Comparison of ENCODE assay signal across 9 mouse cellular contexts in genomic region chr16:70353058-70353457, GRCm38 (mm10). TPM values are rescaled to one million over a fixed set of nuclear protein-coding genes. Genes with fewer than 3 reads are reported as not detected.
DNase-seq lines count a peak whose midpoint lies in the region; ATAC-seq and TF ChIP-seq lines count a peak whose summit lies in the region.
"Had no signal": no experiment of that assay in that cellular context is flagged by ENCODE, and none has a peak within 500 bp of the region (broad histone marks: within the 10 kb centered on the region; RNA-seq: fewer than 3 reads in every experiment).

No protein-coding gene starts in this region.

- no peak overlapping the region for H3K27ac ChIP-seq in midbrain, postnatal 0 days (ENCODE audit: low read depth, low read length)
- H3K27ac ChIP-seq in midbrain, embryonic 16.5 days (ENCODE audit: low read length), result no peak overlapping the region
- no peak overlapping the region for H3K27ac ChIP-seq in hindbrain, postnatal 0 days
- H3K27ac ChIP-seq: macrophage had no signal

- no peak overlapping the region for H3K4me3 ChIP-seq in midbrain, postnatal 0 days (ENCODE audit: low read depth, low read length)
- H3K4me3 ChIP-seq in midbrain, embryonic 16.5 days (ENCODE audit: low read depth, low read length), result no peak overlapping the region
- H3K4me3 ChIP-seq in hindbrain, postnatal 0 days (ENCODE audit: low read length), result no peak overlapping the region

- DNase-seq in midbrain, postnatal 0 days (ENCODE audit: low spot score), result peak; percentile 19
- DNase-seq in embryo, embryonic 11 days, result peak; percentile 62
- DNase-seq in hindbrain, postnatal 0 days (ENCODE audit: low spot score), result peak; percentile 49
- peak; percentile 79 for DNase-seq in lung, postnatal 10 days
- DNase-seq in frontal cortex, adult 2 months (ENCODE audit: extremely low spot score in 1 of 2, low spot score in 1 of 2), result no peak
- no peak for DNase-seq in layer of hippocampus, postnatal 25 days (ENCODE audit: extremely low spot score in 1 of 2, low spot score in 1 of 2)

- H3K9me3 ChIP-seq in midbrain, postnatal 0 days (ENCODE audit: low read length), result no peaks in the 10 kb centered on the region
- no peaks in the 10 kb centered on the region for H3K9me3 ChIP-seq in midbrain, embryonic 16.5 days (replicated peaks; ENCODE audit: control insufficient read depth, low read length, poor library complexity, severe bottlenecking)
- H3K9me3 ChIP-seq in hindbrain, postnatal 0 days (ENCODE audit: low read length), result no peaks in the 10 kb centered on the region

- no peak overlapping the region for H3K4me2 ChIP-seq in midbrain, postnatal 0 days (ENCODE audit: low read depth, low read length, poor library complexity, severe bottlenecking)
- no peak overlapping the region for H3K4me2 ChIP-seq in midbrain, embryonic 16.5 days (ENCODE audit: low read length)
- no peak overlapping the region for H3K4me2 ChIP-seq in hindbrain, postnatal 0 days (ENCODE audit: low read depth, low read length)

- no peak overlapping the region for H3K9ac ChIP-seq in midbrain, postnatal 0 days (replicated peaks; ENCODE audit: low read length, poor library complexity, severe bottlenecking)
- H3K9ac ChIP-seq in midbrain, embryonic 16.5 days (ENCODE audit: low read depth, low read length), result no peak overlapping the region
- no peak overlapping the region for H3K9ac ChIP-seq in hindbrain, postnatal 0 days (replicated peaks; ENCODE audit: low read length)

- H3K36me3 ChIP-seq in midbrain, postnatal 0 days (ENCODE audit: insufficient read depth, low read length), result no peaks in the 10 kb centered on the region
- no peaks in the 10 kb centered on the region for H3K36me3 ChIP-seq in midbrain, embryonic 16.5 days (ENCODE audit: control insufficient read depth, insufficient read depth, low read length)
- no peaks in the 10 kb centered on the region for H3K36me3 ChIP-seq in hindbrain, postnatal 0 days (ENCODE audit: insufficient read depth, low read length)

- H3K27me3 ChIP-seq in midbrain, postnatal 0 days (ENCODE audit: insufficient read depth, low read length), result no peaks in the 10 kb centered on the region
- H3K27me3 ChIP-seq in midbrain, embryonic 16.5 days (ENCODE audit: control insufficient read depth, insufficient read depth, low read depth, low read length), result no peaks in the 10 kb centered on the region
- H3K27me3 ChIP-seq in hindbrain, postnatal 0 days (ENCODE audit: insufficient read depth, low read length), result no peaks in the 10 kb centered on the region

- H3K4me1 ChIP-seq in midbrain, postnatal 0 days (ENCODE audit: insufficient read depth, low read length), result no peaks in the 10 kb centered on the region
- no peaks in the 10 kb centered on the region for H3K4me1 ChIP-seq in midbrain, embryonic 16.5 days (ENCODE audit: control insufficient read depth, insufficient read depth, low read length)
- no peaks in the 10 kb centered on the region for H3K4me1 ChIP-seq in hindbrain, postnatal 0 days (ENCODE audit: insufficient read depth, low read length)

- TF ChIP-seq CTCF in midbrain, postnatal 0 days (IDR thresholded peaks at IDR 0.05), result no peak; the same call in 1 of the 2 replicates
- TF ChIP-seq CTCF in hindbrain, postnatal 0 days (IDR thresholded peaks at IDR 0.05; ENCODE audit: low read depth), result no peak

- no peak for ATAC-seq in midbrain, postnatal 0 days (ENCODE audit: low FRiP score)
- ATAC-seq in midbrain, embryonic 16.5 days, result no peak
- ATAC-seq in hindbrain, postnatal 0 days, result no peak
- no peak for ATAC-seq in erythroblast, adult 5-6 weeks (replicated peaks; ENCODE audit: low FRiP score, poor library complexity, severe bottlenecking)

- WGBS in midbrain, postnatal 0 days, result 48% methylated on average over 2 of the region's 2 CpGs
- 21% methylated on average over 2 of the region's 2 CpGs for WGBS in midbrain, embryonic 16.5 days
- WGBS in hindbrain, postnatal 0 days, result 23% methylated on average over 2 of the region's 2 CpGs

RNA-seq across cellular contexts. Expression of gene Gbe1, which starts 39.3 kb away (rescaled TPM):
- 16.9 and 23.4 TPM in 2 replicates for total RNA-seq in midbrain, postnatal 0 days (2014; rRNA removed)
- 21.4 and 21.7 TPM in 2 replicates for polyA plus RNA-seq in midbrain, postnatal 0 days (2015; fragmentation: Nextera tagmentation; extraction: Ambion mirVana)
- 17.2 and 19.5 TPM in 2 replicates for polyA plus RNA-seq in midbrain, embryonic 16.5 days (2015; fragmentation: Nextera tagmentation; extraction: Ambion mirVana)
- total RNA-seq in hindbrain, postnatal 0 days (2014; rRNA removed), result 13.6 and 16.5 TPM in 2 replicates
- polyA plus RNA-seq in hindbrain, postnatal 0 days (2015; fragmentation: Nextera tagmentation; extraction: Ambion mirVana), result 23.6 and 24.7 TPM in 2 replicates
- 13.4 and 23.6 TPM in 2 replicates for total RNA-seq in erythroblast, adult 5-6 weeks (2015; ENCODE audit: low replicate concordance)
- total RNA-seq in erythroblast, adult 5-6 weeks (2017; ENCODE audit: low replicate concordance), result 17.9 and 23.4 TPM in 2 replicates
- 11.5 and 13.3 TPM in 2 replicates for polyA plus RNA-seq in frontal cortex, adult 2 months (2012; rRNA removed)
- 1 to 10 TPM; 7.0 to 8.8 TPM for total RNA-seq in layer of hippocampus, postnatal 25 days (2021)

Comparison
In these comparisons a context has a peak if more than half of its experiments do, and no peak if none do; other contexts are left out.
1. DNase-seq: peak in midbrain, postnatal 0 days (single experiment), embryo, embryonic 11 days (single experiment), hindbrain, postnatal 0 days (single experiment) and lung, postnatal 10 days (single experiment); none in frontal cortex, adult 2 months (0 of 2) and layer of hippocampus, postnatal 25 days (0 of 2).